Mouse (Mus musculus) erythroblast, embryonic 14.5 days (primary cell): ENCODE data around the gene Nipbl.

Experiments
- GATA1 ChIP-seq: IDR thresholded peaks from 2 replicates; pipeline ENCODE4 v1.6.1; 2012; ENCODE audit warnings: low read length, inconsistent platforms, mixed read lengths
- TAL1 ChIP-seq: IDR thresholded peaks from 3 replicates; pipeline ENCODE4 v1.6.1; 2012; ENCODE audit warnings: low read length, inconsistent platforms, mixed read lengths

DNA sequence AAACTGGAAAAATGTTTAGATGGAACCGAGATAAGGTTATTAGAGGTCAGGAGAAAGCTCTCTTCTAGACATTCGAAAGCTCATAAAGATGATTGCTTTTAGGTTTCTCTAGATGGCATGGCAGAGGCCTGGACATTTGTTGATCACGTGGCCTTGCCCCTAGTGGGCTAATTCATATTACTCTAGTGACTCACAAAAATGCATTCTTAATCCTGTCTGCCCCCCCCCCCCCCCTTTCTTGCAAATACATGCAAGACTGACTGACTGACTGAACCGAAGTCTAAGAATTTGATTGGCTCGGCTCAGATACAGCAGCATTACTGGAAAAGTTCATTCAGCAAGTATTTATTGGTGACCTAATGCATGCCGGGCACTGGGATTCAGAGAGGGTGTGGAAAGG, 2.2 kb upstream of the Nipbl start:
- TF ChIP-seq GATA1 (no peak), TAL1 (no peak)
